Mouse (Mus musculus): ENCODE data around the gene Aff1. TPM values are rescaled to one million over a fixed set of nuclear protein-coding genes. Genes with fewer than 3 reads are reported as not detected.

Aff1 gene
- polyA plus RNA-seq, 1 experiment from 2014 or later = 76.9 TPM

DNA sequence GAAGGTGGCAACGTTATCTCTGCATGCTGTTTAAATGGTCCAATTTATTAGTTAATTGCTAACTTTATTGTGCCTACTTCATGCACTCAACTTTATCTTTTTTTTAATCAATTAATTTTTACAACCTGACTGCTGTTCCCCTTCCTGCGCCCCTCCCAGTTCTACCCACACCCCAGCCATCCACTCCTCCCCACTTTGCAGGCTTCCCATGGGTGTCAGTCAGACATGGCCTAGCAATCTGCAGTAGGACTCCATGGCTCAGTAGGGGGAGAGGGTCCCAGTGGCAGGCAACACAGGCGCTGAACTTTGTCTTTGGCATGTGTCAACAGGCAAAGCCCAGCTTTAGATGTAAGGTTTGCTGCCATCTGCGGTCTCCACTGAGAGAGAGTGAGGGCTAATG lies 171.6 kb downstream of the Aff1 start:
- in situ Hi-C loops (cut with MboI; ENCODE audit: low pct_unique_long_range_greater_than_20kb) = no loop called here
- no peaks in the 10 kb centered on the region for H3K27me3 ChIP-seq
- TF ChIP-seq CTCF (IDR thresholded peaks at IDR 0.05) = no peak
- ChIA-PET POLR2A (no interaction called here), CTCF (interaction anchor here (0.9 to 1.2 kb wide), 2 partner anchors 12 kb away, joined by 3 read pairs; no protein-coding TSS in a partner anchor)
- no peak for ATAC-seq
- no peak for DNase-seq (ENCODE audit: low read depth, low spot score)

DNA sequence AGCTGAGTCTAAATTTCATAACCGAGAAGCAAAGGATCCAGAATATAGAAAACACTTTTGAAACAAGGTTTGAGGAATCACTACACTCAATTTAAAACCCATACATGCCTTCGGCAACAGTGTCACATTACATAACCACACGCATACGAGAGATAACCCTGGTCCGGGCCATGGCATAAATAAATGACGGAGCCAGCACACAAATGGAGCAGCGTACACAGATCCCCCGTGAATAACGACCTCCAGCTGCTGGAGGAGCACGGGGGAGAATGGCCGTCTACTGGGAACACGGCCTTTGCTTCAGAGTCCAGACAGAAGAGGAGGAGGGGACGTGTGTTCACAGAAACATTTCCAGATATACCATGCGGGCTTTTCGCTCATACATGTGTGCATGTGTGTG lies 197.6 kb downstream of the Aff1 start:
- TF ChIP-seq CTCF (IDR thresholded peaks at IDR 0.05) = no peak
- CTCF ChIA-PET = interaction anchor here (1.0 to 2.0 kb wide), 6 partner anchors 13 to 210 kb away, joined by 3 to 7 read pairs (median 4); partner anchors contain the start of gene Klhl8
- POLR2A ChIA-PET = interaction anchor here (1.5 kb wide), 1 partner anchor 14 kb away, joined by 4 read pairs; no protein-coding TSS in a partner anchor
- DNase-seq (ENCODE audit: low read depth, low spot score) = no peak
- in situ Hi-C loops (cut with MboI; ENCODE audit: low pct_unique_long_range_greater_than_20kb) = no loop called here
- ATAC-seq = no peak
- no peaks in the 10 kb centered on the region for H3K27me3 ChIP-seq

- no peak for TF ChIP-seq CTCF (IDR thresholded peaks at IDR 0.05)
- no peak for ATAC-seq
- H3K27me3 ChIP-seq = no peaks in the 10 kb centered on the region
- DNase-seq (ENCODE audit: low read depth, low spot score) = no peak
- in situ Hi-C loops (cut with MboI; ENCODE audit: low pct_unique_long_range_greater_than_20kb) = no loop called here
- POLR2A ChIA-PET = no interaction called here
- CTCF ChIA-PET = no interaction called here
Observed at GRCm38 (mm10) chr5:103898310-103898709, 206.1 kb downstream of the Aff1 start.

Other genes with a start within 250 kb of the Aff1 start
- not detected for gene Slc10a6, start 63.0 kb upstream of the Aff1 start, polyA plus RNA-seq (2021)
- not detected for gene 1700016H13Rik, start 36.4 kb upstream of the Aff1 start, polyA plus RNA-seq (2021)
- gene Klhl8, start 218.9 kb downstream of the Aff1 start, polyA plus RNA-seq (2021) = 5.5 TPM